Mouse (Mus musculus) limb, embryonic 15.5 days (tissue): Measurements from ENCODE around the gene Adcy6. TPM values are rescaled to one million over a fixed set of nuclear protein-coding genes. Genes with fewer than 3 reads are reported as not detected.
"Not testable (repeated sequence)": the region's sequence is repeated elsewhere in the genome, so short reads cannot be mapped to it uniquely, and the experiment has no call there.

Experiments used
- ATAC-seq: fragments of 200-750 bp; cut with Nextera tagmentation; 2 replicates; pipeline ENCODE4 v1.8.0; 2017; ENCODE audit warnings: low read depth, moderate TSS enrichment; ENCODE audit not compliant: insufficient number of reproducible peaks, low FRiP score, low TSS enrichment
- H3K27ac ChIP-seq: fragments of 300-500 bp; sonication (generic); 2 replicates; pipeline ENCODE4 v1.5.1; 2015; ENCODE audit warnings: moderate library complexity, mild to moderate bottlenecking, inconsistent platforms
- H3K27me3 ChIP-seq: fragments of 300-500 bp; sonication (generic); 2 replicates; pipeline ENCODE4 v1.6.1; 2015; ENCODE audit warnings: inconsistent platforms
- H3K36me3 ChIP-seq: fragments of 300-500 bp; sonication (generic); 2 replicates; pipeline ENCODE4 v1.6.1; 2015; ENCODE audit warnings: inconsistent platforms
- H3K4me1 ChIP-seq: fragments of 300-500 bp; sonication (generic); 2 replicates; pipeline ENCODE4 v1.6.1; 2015; ENCODE audit warnings: inconsistent platforms
- H3K4me2 ChIP-seq: fragments of 300-500 bp; sonication (generic); 2 replicates; pipeline ENCODE4 v1.6.1; 2015; ENCODE audit warnings: mild to moderate bottlenecking, inconsistent platforms
- H3K4me3 ChIP-seq: fragments of 300-500 bp; sonication (generic); 2 replicates; pipeline ENCODE4 v1.5.1; 2015; ENCODE audit warnings: mild to moderate bottlenecking, inconsistent platforms
- H3K9ac ChIP-seq: fragments of 300-500 bp; sonication (generic); 2 replicates; pipeline ENCODE4 v1.6.1; 2015; ENCODE audit warnings: inconsistent platforms
- H3K9me3 ChIP-seq: fragments of 300-500 bp; sonication (generic); 2 replicates; pipeline ENCODE4 v1.6.1; 2016; ENCODE audit warnings: inconsistent platforms
- WGBS: fragments of 180-500 bp; shearing (Covaris S2); methylation state at CpG from one replicate; pipeline ENCODE4 v1.1.7; 2015; 5-methylcytosine and 5-hydroxymethylcytosine counted together
- polyA plus RNA-seq: library from polyadenylated mRNA; unstranded; fragments of >200 nt; fragmentation: Nextera tagmentation; extraction: Ambion mirVana; gene quantifications from 2 replicates; pipeline ENCODE4 v1.2.1, GENCODE M21; 2015

Adcy6 gene
- polyA plus RNA-seq, 1 experiment from 2014 or later, result 15.8 TPM

DNA sequence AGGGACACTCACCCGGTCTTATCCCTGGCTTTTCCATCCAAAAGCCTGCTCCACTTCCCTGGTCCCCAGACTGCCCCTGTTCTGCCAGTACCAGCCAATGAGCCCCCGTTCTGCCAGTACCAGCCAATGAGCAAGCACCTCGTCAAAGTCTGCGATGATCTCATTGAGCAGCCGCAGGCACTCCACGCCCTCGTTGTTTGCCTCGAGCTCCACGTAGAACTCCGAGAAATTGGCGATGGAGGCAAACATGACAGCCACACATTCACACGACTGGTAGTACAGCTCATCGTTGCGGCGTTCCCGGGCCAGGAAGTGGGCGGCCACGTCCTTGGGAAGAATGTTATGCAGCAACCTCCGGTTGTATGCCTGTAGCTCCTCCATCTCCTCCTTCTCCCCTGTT lies 15.7 kb downstream of the Adcy6 start:
- H3K4me3 ChIP-seq, result no peak overlapping the region
- no peaks in the 10 kb centered on the region for H3K27me3 ChIP-seq
- peaks cover 91% of the 10 kb centered on the region for H3K36me3 ChIP-seq
- ATAC-seq, result no peak
- WGBS, result 76% methylated on average over 19 of the region's 19 CpGs
- H3K9ac ChIP-seq, result no peak overlapping the region
- no peaks in the 10 kb centered on the region for H3K9me3 ChIP-seq
- no peaks in the 10 kb centered on the region for H3K4me1 ChIP-seq
- no peak overlapping the region for H3K27ac ChIP-seq
- H3K4me2 ChIP-seq, result no peak overlapping the region

DNA sequence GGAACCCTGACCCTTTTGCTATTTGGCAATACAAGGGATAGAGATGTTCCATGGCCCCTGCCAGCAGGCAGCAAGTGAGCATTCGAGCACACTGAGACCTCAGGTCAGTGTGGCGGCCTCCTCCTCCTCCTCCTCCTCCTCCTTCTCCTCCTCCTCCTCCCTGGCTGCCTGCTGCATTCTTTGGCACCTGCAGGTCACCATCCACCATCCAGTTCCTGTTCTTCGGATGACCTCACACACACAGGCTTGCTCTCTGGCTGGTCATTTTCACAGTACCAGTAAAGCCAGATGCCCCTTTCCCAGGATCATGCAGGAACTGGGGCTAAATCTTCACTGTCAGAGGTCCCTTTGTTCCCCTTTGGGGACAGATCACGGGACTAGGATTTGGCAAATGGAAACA lies 18.5 kb downstream of the Adcy6 start:
- 86% methylated on average over 4 of the region's 4 CpGs for WGBS
- ATAC-seq, result no peak
- Histone ChIP-seq H3K27me3 (no peaks in the 10 kb centered on the region), H3K9ac (no peak overlapping the region), H3K36me3 (peaks cover 65% of the 10 kb centered on the region), H3K4me2 (no peak overlapping the region), H3K9me3 (no peaks in the 10 kb centered on the region), H3K4me1 (no peaks in the 10 kb centered on the region), H3K27ac (no peak overlapping the region), H3K4me3 (no peak overlapping the region)

DNA sequence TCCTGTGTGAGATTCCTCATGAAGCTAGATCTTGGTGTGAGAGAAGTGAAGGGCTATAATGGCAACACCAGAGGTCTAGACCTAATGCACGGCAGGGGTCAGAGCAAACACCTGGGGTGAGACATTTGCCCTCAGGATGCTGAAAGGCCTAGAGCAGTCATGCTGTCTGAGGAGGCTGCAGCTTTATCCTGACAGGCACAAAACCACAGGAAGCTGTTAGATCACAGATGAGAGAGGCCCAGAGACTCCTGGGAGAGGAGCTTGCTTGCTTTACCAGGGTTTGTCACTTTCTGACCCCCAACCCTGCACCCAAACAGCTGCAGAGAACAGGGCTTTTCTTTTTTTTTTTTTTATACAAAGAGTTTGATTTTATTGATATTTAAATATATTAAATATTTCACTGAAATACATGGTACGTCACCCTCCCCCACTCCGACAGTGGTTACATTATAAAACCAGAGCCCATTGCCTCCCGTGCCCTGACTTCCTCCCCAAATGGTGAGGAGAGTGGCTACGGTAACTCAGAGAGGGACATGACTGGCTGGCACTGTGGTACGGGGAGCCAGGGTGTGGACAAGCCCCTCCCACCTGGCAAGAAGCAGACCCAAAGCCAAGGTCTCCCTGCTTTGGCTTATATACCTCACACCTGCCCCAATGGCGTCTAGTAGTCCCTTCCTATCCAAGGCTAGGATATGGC lies 20.1 kb downstream of the Adcy6 start:
- no peak for ATAC-seq
- no peaks in the 10 kb centered on the region for H3K9me3 ChIP-seq
- H3K4me3 ChIP-seq, result no peak overlapping the region
- no peaks in the 10 kb centered on the region for H3K4me1 ChIP-seq
- H3K4me2 ChIP-seq, result no peak overlapping the region
- WGBS, result 59% methylated on average over 7 of the region's 7 CpGs
- no peaks in the 10 kb centered on the region for H3K27me3 ChIP-seq
- no peak overlapping the region for H3K9ac ChIP-seq
- H3K27ac ChIP-seq, result no peak overlapping the region
- peaks cover 49% of the 10 kb centered on the region for H3K36me3 ChIP-seq

DNA sequence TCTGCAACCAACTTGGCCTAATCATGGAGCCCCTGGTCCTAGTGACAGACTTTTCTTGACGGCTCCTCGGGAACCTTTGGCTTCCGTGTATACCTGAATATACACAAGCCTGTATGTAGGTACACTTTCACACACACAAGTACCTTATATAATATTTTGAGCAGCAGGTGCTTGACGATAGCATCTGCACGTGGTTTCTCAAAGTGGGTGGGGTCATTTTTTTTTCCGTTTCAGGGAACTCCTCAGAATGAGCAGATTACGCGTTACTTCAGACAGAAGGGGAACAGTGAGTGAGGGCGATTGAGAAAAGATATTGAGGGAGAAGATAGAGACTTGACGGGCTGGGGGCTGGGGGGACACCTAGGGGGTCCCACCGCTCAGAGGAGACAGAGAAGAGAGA lies 22.1 kb downstream of the Adcy6 start:
- H3K36me3 ChIP-seq, result peaks cover 32% of the 10 kb centered on the region
- no peaks in the 10 kb centered on the region for H3K4me1 ChIP-seq
- no peak overlapping the region for H3K4me2 ChIP-seq
- no peak overlapping the region for H3K9ac ChIP-seq
- H3K27me3 ChIP-seq, result no peaks in the 10 kb centered on the region
- H3K4me3 ChIP-seq, result no peak overlapping the region
- ATAC-seq, result no peak
- H3K9me3 ChIP-seq, result no peaks in the 10 kb centered on the region
- H3K27ac ChIP-seq, result no peak overlapping the region
- 84% methylated on average over 11 of the region's 11 CpGs for WGBS

DNA sequence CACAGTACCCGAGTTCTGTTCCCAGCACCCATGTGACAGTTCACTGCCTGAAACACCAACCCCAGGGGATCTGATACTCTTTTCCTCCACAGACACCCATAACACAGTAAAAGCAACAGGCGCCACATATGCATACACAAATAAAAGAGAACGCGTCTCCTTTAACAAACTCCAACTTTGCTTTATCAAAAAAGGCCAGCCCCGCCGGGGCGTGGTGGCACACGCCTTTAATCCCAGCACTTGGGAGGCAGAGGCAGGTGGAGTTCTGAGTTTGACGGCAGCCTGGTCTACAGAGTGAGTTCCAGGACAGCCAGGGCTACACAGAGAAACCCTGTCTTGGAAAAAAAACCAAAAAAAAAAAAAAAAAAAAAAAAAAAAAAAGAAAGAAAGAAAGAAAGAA lies 23.7 kb downstream of the Adcy6 start:
- not testable (repeated sequence) for H3K27ac ChIP-seq, H3K4me1 ChIP-seq, H3K9ac ChIP-seq, H3K27me3 ChIP-seq, H3K4me2 ChIP-seq, H3K9me3 ChIP-seq, ATAC-seq, H3K4me3 ChIP-seq
- peaks cover 17% of the 10 kb centered on the region for H3K36me3 ChIP-seq
- 75% methylated on average over 9 of the region's 9 CpGs for WGBS

DNA sequence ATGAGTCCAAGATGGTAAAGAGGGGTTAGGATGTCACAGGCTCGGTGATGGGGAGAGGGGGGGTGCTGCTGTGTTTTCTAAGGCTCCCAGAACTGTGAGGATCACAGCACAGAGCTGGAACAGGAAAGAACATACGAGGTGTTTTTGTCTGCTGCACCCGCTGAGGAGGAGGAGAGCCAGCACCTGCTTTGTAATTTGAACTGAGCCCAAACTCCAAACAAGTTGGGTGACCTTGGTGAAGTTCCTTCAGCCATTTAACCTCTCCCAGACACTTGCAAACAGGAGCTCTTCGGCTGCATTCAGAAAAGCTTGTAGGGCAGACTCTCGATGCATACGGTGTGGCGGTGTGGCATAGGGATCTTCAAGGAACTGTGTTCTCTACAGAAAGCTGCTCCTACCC lies 24.5 kb downstream of the Adcy6 start:
- 32% methylated on average over 7 of the region's 7 CpGs for WGBS
- ATAC-seq, result no peak
- Histone ChIP-seq H3K27me3 (no peaks in the 10 kb centered on the region), H3K4me3 (no peak overlapping the region), H3K9me3 (no peaks in the 10 kb centered on the region), H3K4me1 (no peaks in the 10 kb centered on the region), H3K36me3 (peaks cover 10% of the 10 kb centered on the region; the same call in 1 of the 2 replicates), H3K27ac (no peak overlapping the region), H3K9ac (no peak overlapping the region), H3K4me2 (no peak overlapping the region)

DNA sequence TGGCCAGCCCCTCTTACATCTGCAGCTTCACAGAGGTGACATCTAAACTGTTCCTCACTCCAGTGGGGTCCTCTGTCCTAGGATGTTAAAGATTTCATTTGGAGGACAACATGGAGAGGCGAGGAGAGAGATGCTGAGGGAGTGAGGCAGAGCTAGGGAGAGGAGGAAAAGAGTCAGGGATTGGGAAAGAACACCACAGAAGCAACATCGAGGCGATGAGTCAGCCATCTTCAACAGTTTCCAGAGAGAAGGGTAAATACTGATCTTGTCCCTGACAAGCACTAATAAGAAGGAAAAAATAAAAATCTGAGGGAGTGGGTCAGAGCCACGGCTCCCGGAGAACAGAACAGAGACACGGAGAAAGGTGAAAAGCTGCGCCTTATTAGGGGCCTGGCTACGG lies 26.9 kb downstream of the Adcy6 start:
- Histone ChIP-seq H3K36me3 (no peaks in the 10 kb centered on the region), H3K4me3 (no peak overlapping the region), H3K9ac (no peak overlapping the region), H3K27ac (no peak overlapping the region), H3K27me3 (no peaks in the 10 kb centered on the region), H3K4me1 (no peaks in the 10 kb centered on the region), H3K9me3 (no peaks in the 10 kb centered on the region), H3K4me2 (no peak overlapping the region)
- no peak for ATAC-seq
- 73% methylated on average over 8 of the region's 8 CpGs for WGBS

DNA sequence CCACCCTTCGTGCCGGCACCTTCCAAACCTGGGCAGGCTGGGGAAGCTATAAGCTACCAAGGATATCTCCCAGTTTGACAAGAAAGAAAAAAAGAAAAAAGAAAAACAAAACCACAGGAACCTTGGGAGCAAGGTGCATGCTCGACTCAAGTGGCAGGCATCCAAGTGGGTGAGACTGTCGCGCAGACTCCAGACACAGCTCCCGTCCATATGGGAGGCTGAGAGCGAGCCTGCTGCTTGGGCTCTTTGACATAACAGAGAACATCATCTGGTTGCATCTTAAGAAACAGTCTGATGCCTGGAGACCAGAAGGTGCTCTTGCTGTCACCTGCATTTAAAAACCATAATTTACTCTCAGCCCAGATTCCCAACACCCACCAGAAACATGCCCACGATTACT lies 27.5 kb downstream of the Adcy6 start:
- H3K36me3 ChIP-seq, result no peaks in the 10 kb centered on the region
- H3K4me2 ChIP-seq, result no peak overlapping the region

DNA sequence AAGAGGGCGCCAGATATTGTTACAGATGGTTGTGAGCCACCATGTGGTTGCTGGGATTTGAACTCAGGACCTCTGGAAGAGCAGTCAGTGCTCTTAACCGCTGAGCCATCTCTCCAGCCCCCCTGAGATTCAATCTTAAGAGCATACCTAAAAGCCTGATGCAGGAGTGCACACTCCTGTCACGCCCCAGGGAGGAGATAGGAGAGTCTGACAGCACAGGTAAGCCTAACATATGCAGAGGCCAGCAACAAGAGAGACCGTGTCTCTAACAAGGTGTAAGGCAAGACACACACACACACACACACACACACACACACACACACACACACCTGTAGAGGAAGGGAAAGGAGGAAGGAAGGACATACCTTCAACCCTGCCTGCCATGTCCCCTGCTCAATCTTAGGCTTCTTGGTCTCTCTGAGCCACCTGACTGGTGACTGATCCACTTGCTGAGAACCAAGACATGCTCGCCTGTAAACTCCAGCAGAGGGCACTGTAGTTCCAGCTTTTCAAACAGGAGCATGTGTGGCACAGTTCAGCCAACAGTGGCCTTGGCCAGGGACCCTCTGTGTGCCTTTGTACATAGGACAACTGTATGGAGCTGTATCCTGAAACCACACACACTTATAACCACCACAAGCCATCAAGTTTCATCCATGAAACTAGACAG lies 29.9 kb downstream of the Adcy6 start:
- WGBS, result 38% methylated on average over 5 of the region's 5 CpGs
- H3K9ac ChIP-seq, result no peak overlapping the region
- no peaks in the 10 kb centered on the region for H3K36me3 ChIP-seq
- no peaks in the 10 kb centered on the region for H3K4me1 ChIP-seq
- H3K27ac ChIP-seq, result no peak overlapping the region
- peak; percentile 40; the same call in 1 of the 2 replicates for ATAC-seq
- H3K9me3 ChIP-seq, result no peaks in the 10 kb centered on the region
- H3K4me3 ChIP-seq, result no peak overlapping the region
- H3K4me2 ChIP-seq, result no peak overlapping the region
- H3K27me3 ChIP-seq, result no peaks in the 10 kb centered on the region

More for the DNA sequence above, 27.5 kb downstream of the Adcy6 start:
- no peak overlapping the region for H3K4me3 ChIP-seq
- 62% methylated on average over 8 of the region's 8 CpGs for WGBS
- no peaks in the 10 kb centered on the region for H3K27me3 ChIP-seq
- H3K9ac ChIP-seq, result no peak overlapping the region
- no peaks in the 10 kb centered on the region for H3K4me1 ChIP-seq
- ATAC-seq, result no peak
- no peak overlapping the region for H3K27ac ChIP-seq
- H3K9me3 ChIP-seq, result no peaks in the 10 kb centered on the region

DNA sequence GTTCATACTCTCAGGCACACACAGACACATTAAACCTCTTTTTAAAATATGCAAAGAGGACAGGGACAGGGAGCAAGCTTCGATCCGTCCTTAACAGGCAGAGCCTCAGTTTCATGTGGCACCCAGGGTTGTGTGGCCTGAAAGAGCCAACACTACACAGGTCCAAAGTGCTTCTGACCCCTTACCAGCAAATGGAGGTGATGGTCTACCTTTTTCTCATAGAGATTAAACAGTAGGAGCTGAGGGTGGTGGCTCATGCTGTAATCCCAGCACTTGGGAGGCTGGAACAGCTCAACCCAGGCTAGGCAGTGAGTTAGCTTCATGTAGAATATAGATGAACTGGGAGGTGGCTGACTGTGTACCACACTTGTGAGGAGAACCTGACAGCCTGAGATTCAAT lies 30.6 kb downstream of the Adcy6 start:
- H3K4me1 ChIP-seq, result no peaks in the 10 kb centered on the region
- H3K4me3 ChIP-seq, result no peak overlapping the region
- H3K27me3 ChIP-seq, result no peaks in the 10 kb centered on the region
- 86% methylated on average over 2 of the region's 2 CpGs for WGBS
- no peaks in the 10 kb centered on the region for H3K36me3 ChIP-seq
- no peak overlapping the region for H3K4me2 ChIP-seq
- H3K9me3 ChIP-seq, result no peaks in the 10 kb centered on the region
- ATAC-seq, result no peak
- H3K27ac ChIP-seq, result no peak overlapping the region
- H3K9ac ChIP-seq, result no peak overlapping the region

DNA sequence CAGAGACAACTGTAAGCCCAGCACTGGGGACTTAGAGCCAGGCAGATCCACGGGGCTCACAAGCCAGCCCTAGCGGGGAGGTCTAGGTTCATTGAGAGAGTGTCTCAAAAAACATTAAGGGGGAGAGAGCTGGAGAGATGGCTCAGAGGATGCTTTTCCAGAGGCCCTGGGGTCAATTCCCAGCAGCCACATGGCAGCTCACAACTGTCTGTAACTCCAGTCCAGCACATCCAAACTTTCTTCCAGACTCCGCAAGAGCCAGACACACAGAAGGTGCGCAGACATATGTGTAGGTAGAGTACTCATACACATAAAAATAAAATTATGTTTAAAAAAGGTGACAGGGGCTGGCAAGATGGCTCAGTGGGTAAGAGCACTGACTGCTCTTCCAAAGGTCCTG lies 36.6 kb downstream of the Adcy6 start:
- no peak for ATAC-seq
- WGBS, result 79% methylated on average over 4 of the region's 4 CpGs
- no peaks in the 10 kb centered on the region for H3K27me3 ChIP-seq
- no peak overlapping the region for H3K27ac ChIP-seq
- H3K9me3 ChIP-seq, result no peaks in the 10 kb centered on the region
- H3K9ac ChIP-seq, result no peak overlapping the region
- H3K36me3 ChIP-seq, result no peaks in the 10 kb centered on the region
- H3K4me2 ChIP-seq, result no peak overlapping the region
- H3K4me1 ChIP-seq, result peaks cover 8% of the 10 kb centered on the region
- no peak overlapping the region for H3K4me3 ChIP-seq

DNA sequence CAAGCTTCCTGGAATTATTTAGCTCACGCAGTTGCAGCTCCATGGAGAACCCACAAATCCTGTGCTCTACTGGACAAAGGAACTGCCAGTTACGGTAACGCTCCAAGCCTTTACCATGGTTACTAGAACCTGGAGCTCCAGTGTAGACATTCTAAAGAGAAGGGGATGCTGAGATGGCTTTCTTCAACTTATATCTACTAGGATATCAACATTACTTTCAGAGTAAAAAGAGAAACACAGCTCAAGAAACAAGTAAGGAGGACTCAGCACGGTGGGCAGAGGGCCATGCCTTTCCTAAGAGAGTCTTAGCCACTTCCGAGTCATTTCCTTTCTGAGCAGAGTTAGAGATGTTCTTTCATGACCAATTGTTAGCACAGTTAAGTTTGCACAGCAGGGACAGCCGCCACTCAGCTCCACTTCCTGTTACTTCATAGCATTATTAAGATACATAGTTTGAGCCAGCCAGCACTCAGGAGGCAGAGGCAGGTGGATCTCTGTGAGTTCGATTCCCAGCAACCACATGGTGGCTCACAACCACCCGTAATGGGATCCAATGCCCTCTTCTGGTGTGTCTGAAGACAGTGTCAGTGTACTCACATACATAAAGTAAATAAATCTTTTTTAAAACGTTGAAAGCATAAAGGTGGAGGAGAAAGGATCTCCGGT lies 38.9 kb downstream of the Adcy6 start, which contains the start of the genes Ccnt1 and 4930415O20Rik:
Gene Ccnt1 (minus strand): TSS at position 51 of the 666 bp plus-strand sequence.
Gene 4930415O20Rik (plus strand): TSS at position 132 of the 666 bp plus-strand sequence.
- Histone ChIP-seq H3K4me1 (peaks cover 12% of the 10 kb centered on the region), H3K4me2 (no peak within 1 kb of the TSS), H3K36me3 (no peaks in the 10 kb centered on the region), H3K27me3 (no peaks in the 10 kb centered on the region), H3K9ac (no peak within 1 kb of the TSS), H3K9me3 (no peaks in the 10 kb centered on the region), H3K27ac (no peak within 1 kb of the TSS), H3K4me3 (no peak within 1 kb of the TSS)
- no peak for ATAC-seq
- WGBS, result 80% methylated on average over 10 of the region's 10 CpGs
